Mouse (Mus musculus) gastrocnemius, postnatal 10 days (tissue): ENCODE measurements around the gene Itga9. TPM values are rescaled to one million over a fixed set of nuclear protein-coding genes. Genes with fewer than 3 reads are reported as not detected.

Experiments
- DNase-seq: peaks from one replicate; pipeline ENCODE4 v3.0.0; 2021; ENCODE audit warnings: mixed read lengths
- total RNA-seq, 2 experiments: library from RNA; stranded (reverse); gene quantifications; 2 replicates each; pipeline ENCODE4 v1.2.3; 2021

The Itga9 gene
- total RNA-seq, 2 experiments from 2014 or later: 27.0 to 31.1 TPM

GRCm38 (mm10) chr9:118726550-118726949 is 120.1 kb downstream of the Itga9 start:
- DNase-seq: no peak

GRCm38 (mm10) chr9:118728296-118728695 is 121.8 kb downstream of the Itga9 start:
- no peak for DNase-seq

- DNase-seq: no peak
These were observed 122.5 kb downstream of the Itga9 start for GRCm38 (mm10) chr9:118728987-118729386.

GRCm38 (mm10) chr9:118730172-118730571 is 123.7 kb downstream of the Itga9 start:
- no peak for DNase-seq

GRCm38 (mm10) chr9:118730871-118731390 is 124.4 kb downstream of the Itga9 start:
- DNase-seq: no peak

- no peak for DNase-seq
These were observed 125.2 kb downstream of the Itga9 start for GRCm38 (mm10) chr9:118731650-118732049.

GRCm38 (mm10) chr9:118733601-118734000 is 127.1 kb downstream of the Itga9 start:
- no peak for DNase-seq

- DNase-seq: no peak
These were observed 130.6 kb downstream of the Itga9 start for GRCm38 (mm10) chr9:118737124-118737523.

GRCm38 (mm10) chr9:118737601-118738137 is 131.2 kb downstream of the Itga9 start:
- peak; percentile 53 for DNase-seq

- DNase-seq: no peak
These were observed 131.8 kb downstream of the Itga9 start for GRCm38 (mm10) chr9:118738311-118738710.

- no peak for DNase-seq
These were observed 132.6 kb downstream of the Itga9 start for GRCm38 (mm10) chr9:118739071-118739470.

- DNase-seq: no peak
These were observed 133.2 kb downstream of the Itga9 start for GRCm38 (mm10) chr9:118739659-118740058.

- no peak for DNase-seq
These were observed 134.8 kb downstream of the Itga9 start for GRCm38 (mm10) chr9:118741268-118741667.

- DNase-seq: no peak
These were observed 143.0 kb downstream of the Itga9 start for GRCm38 (mm10) chr9:118749335-118749949.

- no peak for DNase-seq
These were observed 144.3 kb downstream of the Itga9 start for GRCm38 (mm10) chr9:118750828-118751227.

- DNase-seq: no peak
These were observed 145.9 kb downstream of the Itga9 start for GRCm38 (mm10) chr9:118752376-118752775.

- no peak for DNase-seq
These were observed 153.0 kb downstream of the Itga9 start for GRCm38 (mm10) chr9:118759462-118759861.

GRCm38 (mm10) chr9:118761953-118762590 is 155.6 kb downstream of the Itga9 start:
- no peak for DNase-seq

- peak; percentile 28 for DNase-seq
These were observed 156.3 kb downstream of the Itga9 start for GRCm38 (mm10) chr9:118762759-118763158.

GRCm38 (mm10) chr9:118763203-118763602 is 156.7 kb downstream of the Itga9 start:
- no peak for DNase-seq

- no peak for DNase-seq
These were observed 157.2 kb downstream of the Itga9 start for GRCm38 (mm10) chr9:118763646-118764045.

GRCm38 (mm10) chr9:118765059-118765458 is 158.6 kb downstream of the Itga9 start:
- no peak for DNase-seq

- no peak for DNase-seq
These were observed 160.5 kb downstream of the Itga9 start for GRCm38 (mm10) chr9:118767008-118767407.

GRCm38 (mm10) chr9:118768596-118768995 is 162.1 kb downstream of the Itga9 start:
- no peak for DNase-seq
